Mouse (Mus musculus) kidney, adult 2 months (tissue): ENCODE measurements around the gene Sp4. TPM values are rescaled to one million over a fixed set of nuclear protein-coding genes. Genes with fewer than 3 reads are reported as not detected.
A peak's percentile ranks its signal among the peaks of the same experiment; 100 is the strongest.

Source experiments
- DNase-seq: peaks from one replicate; pipeline ENCODE4 v3.0.0; 2021
- H3K27ac ChIP-seq: fragments of 200-500 bp; 2 replicates; pipeline ENCODE4 v1.5.1; 2012; ENCODE audit warnings: low read depth, low read length, control low read depth, inconsistent platforms; ENCODE audit not compliant: insufficient read depth
- H3K27me3 ChIP-seq: fragments of 200-500 bp; replicated peaks from 2 replicates; pipeline ENCODE4 v1.6.1; 2012; ENCODE audit warnings: mild to moderate bottlenecking, moderate library complexity, low read length, inconsistent platforms; ENCODE audit not compliant: control insufficient read depth, insufficient read depth
- H3K36me3 ChIP-seq: fragments of 200-500 bp; 2 replicates; pipeline ENCODE4 v1.6.1; 2012; ENCODE audit warnings: mild to moderate bottlenecking, moderate library complexity, low read length, inconsistent platforms; ENCODE audit not compliant: control insufficient read depth, insufficient read depth
- H3K4me1 ChIP-seq: fragments of 200-500 bp; 2 replicates; pipeline ENCODE4 v1.6.1; 2011; ENCODE audit warnings: low read length; ENCODE audit not compliant: control insufficient read depth, insufficient read depth
- H3K4me3 ChIP-seq: fragments of 200-500 bp; 2 replicates; pipeline ENCODE4 v1.5.1; 2011; ENCODE audit warnings: mild to moderate bottlenecking, low read depth, low read length, control low read depth; ENCODE audit not compliant: insufficient read depth
- CTCF ChIP-seq: fragments of 200-500 bp; conservative IDR thresholded peaks from 2 replicates; pipeline ENCODE4 v1.5.1; 2011; ENCODE audit warnings: low read depth, mild to moderate bottlenecking, control low read depth, low read length, moderate library complexity, mixed read lengths; ENCODE audit not compliant: insufficient read depth, insufficient read length
- POLR2A ChIP-seq: fragments of 200-500 bp; IDR thresholded peaks from one replicate; pipeline ENCODE4 v1.6.1; 2011; ENCODE audit warnings: low read depth, low read length, control low read depth
- WGBS: fragments of 180-500 bp; shearing (Covaris S2); methylation state at CpG from one replicate; pipeline ENCODE4 v1.1.7; 2018; 5-methylcytosine and 5-hydroxymethylcytosine counted together
- polyA plus RNA-seq: library from polyadenylated mRNA; depleted of rRNA; stranded (reverse); fragments of >200 nt; gene quantifications from 2 replicates; pipeline ENCODE4 v1.2.3, GENCODE M21; 2012; rRNA removed

Gene Sp4
- polyA plus RNA-seq: 3.3 and 3.8 TPM in 2 replicates

GRCm38 (mm10) chr12:118301072-118301865 is at the start of gene Sp4:
Sp4 (minus strand) TSS chr12:118301440.
- no peaks in the 10 kb centered on the region; the same call in 1 of the 2 replicates for H3K4me1 ChIP-seq
- H3K36me3 ChIP-seq: no peaks in the 10 kb centered on the region
- peak within 1 kb of the TSS; percentile 91 for H3K27ac ChIP-seq
- H3K4me3 ChIP-seq: peak within 1 kb of the TSS; percentile 93
- TF ChIP-seq CTCF (no peak), POLR2A (no peak)
- under 1% methylated on average over 63 of the region's 78 CpGs for WGBS
- H3K27me3 ChIP-seq: no peaks in the 10 kb centered on the region
- DNase-seq: peak; percentile 96

GRCm38 (mm10) chr12:118339107-118339506 is 37.9 kb upstream of the Sp4 start:
- Histone ChIP-seq H3K27me3 (no peaks in the 10 kb centered on the region), H3K4me3 (no peak overlapping the region), H3K27ac (no peak overlapping the region), H3K36me3 (no peaks in the 10 kb centered on the region), H3K4me1 (no peaks in the 10 kb centered on the region)
- TF ChIP-seq POLR2A: no peak
- no peak for TF ChIP-seq CTCF
- 58% methylated on average over 2 of the region's 2 CpGs for WGBS
- DNase-seq: no peak

DNA sequence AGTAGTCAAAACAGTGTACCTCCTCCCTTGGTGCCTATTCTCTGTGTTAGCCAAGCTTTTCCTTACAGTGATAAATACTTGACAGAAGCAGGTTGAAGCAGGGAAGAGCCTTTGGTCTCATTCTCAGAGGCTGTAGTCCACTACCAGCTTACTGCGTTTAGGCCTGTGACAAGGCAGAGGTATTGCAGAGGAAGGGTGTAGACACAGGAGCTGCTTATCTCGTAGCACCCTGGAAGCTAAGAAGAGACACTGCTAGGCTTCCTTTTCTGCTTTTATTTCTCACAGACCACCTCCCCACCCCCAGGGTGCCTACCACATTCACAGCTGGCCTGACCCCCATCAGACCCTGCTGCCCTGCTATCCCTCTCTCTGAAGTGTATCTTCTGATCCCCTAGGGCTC is 37.0 kb upstream of the Sp4 start:
- TF ChIP-seq POLR2A (no peak), CTCF (no peak)
- no peaks in the 10 kb centered on the region for H3K4me1 ChIP-seq

DNA sequence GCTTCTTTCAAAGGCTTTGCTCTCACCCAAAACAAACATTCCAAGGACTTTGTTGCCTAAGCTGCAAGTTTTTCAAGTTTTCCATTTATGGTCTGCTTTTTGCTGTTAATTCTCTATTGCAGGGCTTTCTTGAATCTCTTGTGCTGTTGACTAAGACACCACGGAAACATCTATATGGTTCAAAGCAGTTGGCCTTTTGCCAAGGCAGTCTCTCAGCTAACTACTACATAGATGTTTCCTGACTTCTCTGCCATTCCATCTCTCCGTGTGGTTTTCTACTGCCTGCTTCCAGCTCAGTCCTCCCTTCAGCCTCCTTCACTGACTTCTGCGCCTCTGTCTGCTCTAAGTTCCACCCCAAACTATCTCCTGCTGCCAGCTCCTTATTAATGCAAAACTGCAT is 36.1 kb upstream of the Sp4 start:
- Histone ChIP-seq H3K4me3 (no peak overlapping the region), H3K4me1 (no peaks in the 10 kb centered on the region), H3K36me3 (no peaks in the 10 kb centered on the region), H3K27me3 (no peaks in the 10 kb centered on the region), H3K27ac (no peak overlapping the region)
- WGBS: 75% methylated on average over 3 of the region's 3 CpGs
- no peak for DNase-seq
- TF ChIP-seq CTCF (no peak), POLR2A (no peak)

More for the DNA sequence above, 37.0 kb upstream of the Sp4 start:
- H3K27ac ChIP-seq: no peak overlapping the region
- DNase-seq: no peak
- no peaks in the 10 kb centered on the region for H3K27me3 ChIP-seq
- H3K4me3 ChIP-seq: no peak overlapping the region
- whole genome bisulfite sequencing: 94% methylated on average over 2 of the region's 2 CpGs
- H3K36me3 ChIP-seq: no peaks in the 10 kb centered on the region

DNA sequence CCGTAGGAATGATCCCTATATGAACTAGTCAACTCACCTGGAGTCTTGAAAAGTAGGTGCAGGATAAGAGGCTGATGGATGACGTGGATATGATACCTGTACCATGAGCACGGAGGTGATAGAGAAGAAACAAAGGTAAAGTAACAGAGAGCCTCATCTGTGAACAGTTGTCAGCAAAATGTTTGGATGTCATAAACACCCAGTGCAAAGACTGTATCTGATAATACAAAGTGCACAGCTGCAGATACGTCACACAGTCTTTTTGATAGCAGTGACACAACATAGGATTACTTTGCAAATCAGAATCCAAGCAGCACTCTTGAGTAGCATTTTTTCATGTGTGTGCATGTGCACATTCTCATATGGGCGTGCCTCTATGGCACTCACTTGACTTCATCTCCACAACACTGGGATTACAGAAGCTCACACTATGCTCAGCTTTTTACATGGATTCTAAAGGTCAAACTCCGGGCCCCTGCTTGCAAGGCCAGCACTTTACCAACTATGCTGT is 27.6 kb upstream of the Sp4 start:
- no peak overlapping the region for H3K4me3 ChIP-seq

GRCm38 (mm10) chr12:118327566-118327965 is 26.3 kb upstream of the Sp4 start:
- no peak overlapping the region for H3K27ac ChIP-seq
- H3K27me3 ChIP-seq: no peaks in the 10 kb centered on the region
- 88% methylated on average over 2 of the region's 2 CpGs for WGBS
- DNase-seq: no peak
- H3K4me1 ChIP-seq: no peaks in the 10 kb centered on the region
- no peak for TF ChIP-seq POLR2A
- no peak for TF ChIP-seq CTCF
- H3K4me3 ChIP-seq: no peak overlapping the region
- no peaks in the 10 kb centered on the region for H3K36me3 ChIP-seq

More for the DNA sequence above, 27.6 kb upstream of the Sp4 start:
- no peak for DNase-seq
- no peaks in the 10 kb centered on the region for H3K4me1 ChIP-seq
- TF ChIP-seq POLR2A (no peak), CTCF (no peak)
- no peaks in the 10 kb centered on the region for H3K36me3 ChIP-seq
- H3K27ac ChIP-seq: no peak overlapping the region
- H3K27me3 ChIP-seq: no peaks in the 10 kb centered on the region
- 83% methylated on average over 6 of the region's 6 CpGs for WGBS

GRCm38 (mm10) chr12:118326161-118326560 is 24.9 kb upstream of the Sp4 start:
- H3K4me3 ChIP-seq: no peak overlapping the region

More at GRCm38 (mm10) chr12:118326161-118326560, 24.9 kb upstream of the Sp4 start:
- WGBS: 81% methylated on average over 2 of the region's 2 CpGs
- no peaks in the 10 kb centered on the region for H3K27me3 ChIP-seq
- DNase-seq: no peak
- H3K27ac ChIP-seq: no peak overlapping the region
- H3K4me1 ChIP-seq: no peaks in the 10 kb centered on the region
- TF ChIP-seq CTCF (no peak), POLR2A (no peak)
- H3K36me3 ChIP-seq: no peaks in the 10 kb centered on the region
